Mouse (Mus musculus): Measurements from ENCODE around the gene Gm28051. TPM values are rescaled to one million over a fixed set of nuclear protein-coding genes. Genes with fewer than 3 reads are reported as not detected.

Gm28051 gene
- polyA plus RNA-seq, 1 experiment: 0.26 TPM

DNA sequence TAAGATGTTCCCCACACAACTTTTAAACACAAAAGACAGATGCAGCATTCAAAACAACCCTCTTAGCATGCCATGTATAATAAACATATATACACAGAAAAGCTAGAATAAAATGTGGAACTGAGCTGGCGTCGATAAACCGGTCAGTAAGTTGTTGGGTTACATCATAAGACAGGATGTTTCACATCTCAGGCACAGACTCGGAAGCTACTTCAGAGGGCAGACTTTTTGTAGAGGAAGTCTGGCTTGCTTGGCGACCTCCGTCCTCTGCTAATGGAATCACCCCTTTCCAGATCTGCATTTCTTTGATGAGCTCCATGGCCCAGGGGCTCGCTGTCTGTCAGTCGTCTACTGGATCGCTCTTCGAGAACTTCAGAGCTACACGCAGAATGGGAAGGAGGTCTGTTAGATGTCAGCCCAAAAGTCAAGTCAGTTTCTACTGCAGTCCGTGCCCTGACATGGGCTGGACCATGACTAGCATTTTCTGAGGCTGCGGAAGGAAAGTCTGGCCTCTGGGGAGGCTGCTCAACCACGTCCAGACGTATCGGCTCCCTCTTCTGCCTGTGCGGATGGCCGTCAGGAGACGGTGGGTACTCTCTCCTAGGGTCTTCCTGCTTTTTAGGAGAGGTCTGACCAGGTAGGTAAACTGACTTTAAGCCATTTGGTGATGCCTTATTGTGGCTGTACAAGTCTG lies 27.5 kb upstream of the Gm28051 start:
- H3K4me2 ChIP-seq (ENCODE audit: low read depth): no peak overlapping the region

DNA sequence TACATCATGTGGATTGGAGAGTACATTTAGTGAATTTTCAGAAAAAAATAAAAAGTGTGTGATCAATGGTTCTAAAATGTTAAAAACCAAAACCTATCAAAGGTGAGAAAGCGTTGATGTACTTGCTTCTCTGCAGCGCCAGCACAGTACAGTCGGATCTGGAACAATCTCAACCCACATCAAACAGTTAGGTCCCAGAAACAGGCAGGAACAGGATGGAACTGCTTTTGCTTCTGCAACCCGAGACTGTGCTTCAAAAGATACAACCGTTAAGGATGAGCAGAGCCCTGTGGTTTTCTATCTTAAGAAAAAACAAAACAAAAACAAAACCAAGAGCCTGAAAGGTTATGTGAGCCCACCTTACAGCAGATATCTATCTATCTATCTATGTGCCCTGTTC lies 25.3 kb upstream of the Gm28051 start:
- no peak overlapping the region for H3K4me2 ChIP-seq (ENCODE audit: low read depth)
- no peaks in the 10 kb centered on the region for H3K79me2 ChIP-seq (ENCODE audit: control insufficient read depth, insufficient read depth)
- H3K4me3 ChIP-seq: no peak overlapping the region
- no peaks in the 10 kb centered on the region for H3K27me3 ChIP-seq (ENCODE audit: control insufficient read depth, insufficient read depth, insufficient read length)
- peaks cover 28% of the 10 kb centered on the region for H3K36me3 ChIP-seq (ENCODE audit: control insufficient read depth, insufficient read depth)
- no peak overlapping the region for H3ac ChIP-seq (ENCODE audit: control insufficient read depth, insufficient read length)
- TF ChIP-seq TCF12 (IDR thresholded peaks at IDR 0.05; ENCODE audit: insufficient read depth, poor library complexity, severe bottlenecking) (no peak), USF1 (IDR thresholded peaks at IDR 0.05; ENCODE audit: low read depth) (no peak), MYOG (IDR thresholded peaks at IDR 0.05; ENCODE audit: control insufficient read depth in 1 of 3, insufficient read depth in 1 of 3, insufficient read length in 2 of 3, low read depth in 2 of 3) (no peak), MAX (IDR thresholded peaks at IDR 0.05; ENCODE audit: low read depth) (no peak), REST (IDR thresholded peaks at IDR 0.05; ENCODE audit: insufficient read depth, insufficient read length) (no peak), POLR2A (IDR thresholded peaks at IDR 0.05; ENCODE audit: insufficient read length, low read depth) (no peak)

More for the DNA sequence above, 27.5 kb upstream of the Gm28051 start:
- H3K27me3 ChIP-seq (ENCODE audit: control insufficient read depth, insufficient read depth, insufficient read length): no peaks in the 10 kb centered on the region
- H3ac ChIP-seq (ENCODE audit: control insufficient read depth, insufficient read length): no peak overlapping the region
- no peak overlapping the region for H3K4me3 ChIP-seq
- TF ChIP-seq REST (IDR thresholded peaks at IDR 0.05; ENCODE audit: insufficient read depth, insufficient read length) (no peak), POLR2A (IDR thresholded peaks at IDR 0.05; ENCODE audit: insufficient read length, low read depth) (no peak), TCF12 (IDR thresholded peaks at IDR 0.05; ENCODE audit: insufficient read depth, poor library complexity, severe bottlenecking) (no peak), USF1 (IDR thresholded peaks at IDR 0.05; ENCODE audit: low read depth) (no peak), MAX (IDR thresholded peaks at IDR 0.05; ENCODE audit: low read depth) (no peak), MYOD1 (IDR thresholded peaks at IDR 0.05; ENCODE audit: control insufficient read depth in 1 of 3, insufficient read length in 2 of 3, low read depth in 2 of 3) (no peak), SRF (IDR thresholded peaks at IDR 0.05; ENCODE audit: control insufficient read depth, insufficient read length, low read depth) (no peak), E2F4 (IDR thresholded peaks at IDR 0.05; ENCODE audit: insufficient read depth) (no peak), POLR2AphosphoS2 (IDR thresholded peaks at IDR 0.05; ENCODE audit: insufficient read length, low read depth) (no peak), TCF3 (IDR thresholded peaks at IDR 0.05; ENCODE audit: insufficient read length, low read depth) (no peak), CEBPB (IDR thresholded peaks at IDR 0.05; ENCODE audit: insufficient read depth, poor library complexity, severe bottlenecking) (no peak), MYOG (IDR thresholded peaks at IDR 0.05; ENCODE audit: control insufficient read depth in 1 of 3, insufficient read depth in 1 of 3, insufficient read length in 2 of 3, low read depth in 2 of 3) (no peak)
- no peaks in the 10 kb centered on the region for H3K79me2 ChIP-seq (ENCODE audit: control insufficient read depth, insufficient read depth)
- H3K36me3 ChIP-seq (ENCODE audit: control insufficient read depth, insufficient read depth): peaks cover 29% of the 10 kb centered on the region

DNA sequence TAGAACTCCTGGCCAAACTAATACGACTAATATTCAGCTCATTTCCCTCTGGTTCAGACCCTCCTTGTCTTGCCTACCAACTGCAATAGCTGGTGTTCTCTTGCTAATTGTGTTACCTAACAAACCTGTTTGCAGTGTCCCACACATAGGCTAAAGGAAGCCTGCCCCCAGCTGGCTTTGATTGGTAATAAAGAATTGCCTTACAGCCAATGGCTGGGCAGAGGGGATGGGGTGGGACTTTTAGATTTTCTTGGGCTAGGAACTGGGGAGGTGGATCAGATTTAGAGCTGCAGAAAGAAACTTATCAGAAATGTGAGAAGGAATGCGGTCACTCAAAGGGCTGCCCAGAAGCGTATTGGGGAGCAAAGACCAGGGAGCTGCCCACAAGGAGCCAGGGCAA lies 21.9 kb upstream of the Gm28051 start:
- Histone ChIP-seq H3K4me3 (no peak overlapping the region), H3K27me3 (ENCODE audit: control insufficient read depth, insufficient read depth, insufficient read length) (no peaks in the 10 kb centered on the region)

DNA sequence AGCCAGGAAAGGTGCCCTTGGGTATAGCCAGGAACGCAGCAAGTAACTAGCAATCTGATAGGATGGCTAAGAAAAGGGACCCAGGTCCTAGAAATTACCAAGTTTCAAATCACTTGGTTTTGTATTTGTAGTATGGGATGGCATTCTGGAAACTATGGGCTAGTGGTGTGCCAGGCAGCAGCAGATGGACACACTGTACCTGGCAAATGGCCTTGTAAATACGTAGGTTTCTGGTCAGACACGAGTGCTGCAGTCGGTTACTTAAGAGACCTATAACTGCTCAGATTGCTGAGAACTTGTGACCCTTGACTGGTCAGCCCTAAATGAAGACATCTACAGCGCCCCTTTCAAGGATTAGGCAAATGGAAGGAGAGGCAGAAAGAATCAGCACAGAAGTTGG lies 20.6 kb upstream of the Gm28051 start:
- Histone ChIP-seq H3K27me3 (ENCODE audit: control insufficient read depth, insufficient read depth, insufficient read length) (no peaks in the 10 kb centered on the region), H3K4me2 (ENCODE audit: low read depth) (no peak overlapping the region), H3ac (ENCODE audit: control insufficient read depth, insufficient read length) (no peak overlapping the region), H3K4me3 (no peak overlapping the region), H3K36me3 (ENCODE audit: control insufficient read depth, insufficient read depth) (peaks cover 10% of the 10 kb centered on the region), H3K79me2 (ENCODE audit: control insufficient read depth, insufficient read depth) (no peaks in the 10 kb centered on the region)
- TF ChIP-seq REST (IDR thresholded peaks at IDR 0.05; ENCODE audit: insufficient read depth, insufficient read length) (no peak), POLR2A (IDR thresholded peaks at IDR 0.05; ENCODE audit: insufficient read length, low read depth) (no peak)

More for the DNA sequence above, 21.9 kb upstream of the Gm28051 start:
- Histone ChIP-seq H3K36me3 (ENCODE audit: control insufficient read depth, insufficient read depth) (peaks cover 10% of the 10 kb centered on the region), H3K79me2 (ENCODE audit: control insufficient read depth, insufficient read depth) (no peaks in the 10 kb centered on the region), H3K4me2 (ENCODE audit: low read depth) (no peak overlapping the region), H3ac (ENCODE audit: control insufficient read depth, insufficient read length) (no peak overlapping the region)
- no peak for TF ChIP-seq MYOD1 (IDR thresholded peaks at IDR 0.05; ENCODE audit: control insufficient read depth in 1 of 3, insufficient read length in 2 of 3, low read depth in 2 of 3)
- no peak for TF ChIP-seq REST (IDR thresholded peaks at IDR 0.05; ENCODE audit: insufficient read depth, insufficient read length)
- TF ChIP-seq TCF12 (IDR thresholded peaks at IDR 0.05; ENCODE audit: insufficient read depth, poor library complexity, severe bottlenecking): no peak
- no peak for TF ChIP-seq E2F4 (IDR thresholded peaks at IDR 0.05; ENCODE audit: insufficient read depth)
- TF ChIP-seq MAX (IDR thresholded peaks at IDR 0.05; ENCODE audit: low read depth): no peak
- no peak for TF ChIP-seq TCF3 (IDR thresholded peaks at IDR 0.05; ENCODE audit: insufficient read length, low read depth)
- no peak for TF ChIP-seq MYOG (IDR thresholded peaks at IDR 0.05; ENCODE audit: control insufficient read depth in 1 of 3, insufficient read depth in 1 of 3, insufficient read length in 2 of 3, low read depth in 2 of 3)
- TF ChIP-seq CEBPB (IDR thresholded peaks at IDR 0.05; ENCODE audit: insufficient read depth, poor library complexity, severe bottlenecking): no peak
- TF ChIP-seq USF1 (IDR thresholded peaks at IDR 0.05; ENCODE audit: low read depth): no peak
- no peak for TF ChIP-seq SRF (IDR thresholded peaks at IDR 0.05; ENCODE audit: control insufficient read depth, insufficient read length, low read depth)
- TF ChIP-seq POLR2A (IDR thresholded peaks at IDR 0.05; ENCODE audit: insufficient read length, low read depth): no peak

DNA sequence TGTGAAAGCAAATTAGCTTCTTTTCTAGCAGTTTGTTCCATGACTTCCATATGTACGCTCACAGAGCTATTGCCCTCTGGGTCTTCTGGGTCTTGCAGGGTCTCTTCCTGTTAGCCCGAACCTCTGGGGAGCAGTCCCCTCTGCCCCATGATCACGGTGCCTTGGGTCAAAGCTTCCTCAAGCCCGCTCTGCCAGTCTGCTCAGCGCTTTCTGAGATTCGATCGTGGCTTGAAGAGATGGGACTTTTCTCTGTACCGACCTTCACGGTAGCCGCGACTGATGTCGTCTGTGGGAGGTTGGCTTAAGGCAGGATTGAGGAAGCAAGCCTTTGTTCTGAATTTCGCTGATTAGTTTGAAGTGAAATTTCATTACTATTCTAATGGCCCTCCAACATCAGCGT lies 18.5 kb upstream of the Gm28051 start:
- Histone ChIP-seq H3ac (ENCODE audit: control insufficient read depth, insufficient read length) (no peak overlapping the region), H3K79me2 (ENCODE audit: control insufficient read depth, insufficient read depth) (no peaks in the 10 kb centered on the region), H3K4me2 (ENCODE audit: low read depth) (no peak overlapping the region), H3K4me3 (no peak overlapping the region), H3K27me3 (ENCODE audit: control insufficient read depth, insufficient read depth, insufficient read length) (no peaks in the 10 kb centered on the region), H3K36me3 (ENCODE audit: control insufficient read depth, insufficient read depth) (peaks cover 10% of the 10 kb centered on the region)
- TF ChIP-seq MYOG (IDR thresholded peaks at IDR 0.05; ENCODE audit: control insufficient read depth in 1 of 3, insufficient read depth in 1 of 3, insufficient read length in 2 of 3, low read depth in 2 of 3): no peak
- no peak for TF ChIP-seq TCF3 (IDR thresholded peaks at IDR 0.05; ENCODE audit: insufficient read length, low read depth)
- no peak for TF ChIP-seq CEBPB (IDR thresholded peaks at IDR 0.05; ENCODE audit: insufficient read depth, poor library complexity, severe bottlenecking)
- TF ChIP-seq MAX (IDR thresholded peaks at IDR 0.05; ENCODE audit: low read depth): no peak
- TF ChIP-seq USF1 (IDR thresholded peaks at IDR 0.05; ENCODE audit: low read depth): no peak
- no peak for TF ChIP-seq POLR2AphosphoS2 (IDR thresholded peaks at IDR 0.05; ENCODE audit: insufficient read length, low read depth)
- no peak for TF ChIP-seq E2F4 (IDR thresholded peaks at IDR 0.05; ENCODE audit: insufficient read depth)
- TF ChIP-seq SRF (IDR thresholded peaks at IDR 0.05; ENCODE audit: control insufficient read depth, insufficient read length, low read depth): no peak
- TF ChIP-seq REST (IDR thresholded peaks at IDR 0.05; ENCODE audit: insufficient read depth, insufficient read length): no peak
- no peak for TF ChIP-seq POLR2A (IDR thresholded peaks at IDR 0.05; ENCODE audit: insufficient read length, low read depth)

Data from myocyte (in vitro differentiated cells).